Mouse (Mus musculus): ENCODE data around the gene Cnot4.

- TF ChIP-seq CTCF (IDR thresholded peaks at IDR 0.05): no peak
- TF ChIP-seq POLR2A (IDR thresholded peaks at IDR 0.05; ENCODE audit: insufficient read depth, low read depth, low read length): no peak
- TF ChIP-seq EP300 (IDR thresholded peaks at IDR 0.05; ENCODE audit: insufficient read depth, low read depth, low read length): no peak
These were observed 100.8 kb downstream of the Cnot4 start for GRCm38 (mm10) chr6:35032704-35033103.
